Mouse (Mus musculus): ENCODE data around the gene Chd3.
"Not testable (repeated sequence)": the region's sequence is repeated elsewhere in the genome, so short reads cannot be mapped to it uniquely, and the experiment has no call there.

The Chd3 gene

DNA sequence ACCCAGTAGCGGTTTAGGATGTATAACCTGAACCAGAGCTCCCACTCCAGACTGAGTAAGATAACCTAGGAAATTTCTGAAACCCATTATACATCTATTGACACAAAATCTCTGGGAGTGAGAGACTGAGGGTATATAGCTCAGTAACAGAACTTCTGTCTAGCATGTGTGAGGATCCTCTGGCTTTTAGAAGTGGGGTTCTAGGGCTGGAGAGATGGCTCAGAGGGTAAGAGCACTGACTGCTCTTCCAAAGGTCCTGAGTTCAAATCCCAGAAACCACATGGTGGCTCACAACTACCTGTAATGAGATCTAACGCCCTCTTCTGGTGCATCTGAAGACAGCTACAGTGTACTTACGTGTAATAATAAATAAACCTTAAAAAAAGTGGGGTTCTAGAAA, 51.2 kb downstream of the Chd3 start:
- DNase-seq: not testable (repeated sequence)

DNA sequence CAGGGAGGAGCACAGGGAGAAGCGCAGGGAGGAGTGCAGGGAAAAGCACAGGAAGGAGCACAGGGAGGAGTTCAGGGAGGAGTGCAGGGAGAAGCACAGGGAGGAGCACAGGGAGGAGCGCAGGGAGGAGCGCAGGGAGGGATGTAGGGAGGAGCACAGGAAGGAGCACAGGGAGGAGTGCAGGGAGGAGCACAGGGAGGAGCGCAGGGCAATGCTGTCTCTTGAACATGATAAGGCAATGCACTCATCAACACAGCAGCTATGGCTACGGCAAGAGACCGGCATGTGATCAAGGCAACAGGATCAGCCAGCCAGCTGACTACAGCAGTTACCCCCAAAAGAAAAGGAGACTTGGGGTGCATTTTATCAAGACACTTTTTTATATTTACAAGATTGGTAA, 52.8 kb downstream of the Chd3 start:
- DNase-seq: no peak

DNA sequence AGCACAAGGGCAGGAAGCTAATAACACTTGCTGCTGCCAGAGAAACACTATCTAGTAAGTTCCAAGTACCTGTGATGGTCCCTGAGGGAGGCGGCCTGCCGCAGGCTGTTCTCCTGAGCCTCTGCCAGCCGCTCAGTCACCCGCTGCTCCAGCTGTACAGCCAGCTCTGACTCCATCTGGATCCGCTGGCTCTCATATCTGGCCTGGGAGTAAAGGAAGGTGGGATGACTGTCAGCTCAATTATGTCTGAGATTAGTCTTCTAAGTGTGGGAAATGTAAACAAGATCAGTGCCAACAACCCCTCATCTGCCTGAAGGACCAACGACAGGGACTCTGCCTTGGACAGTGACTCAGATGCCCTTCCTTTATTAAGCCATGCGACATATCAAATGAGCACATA, 57.9 kb downstream of the Chd3 start:
- DNase-seq: no peak

DNA sequence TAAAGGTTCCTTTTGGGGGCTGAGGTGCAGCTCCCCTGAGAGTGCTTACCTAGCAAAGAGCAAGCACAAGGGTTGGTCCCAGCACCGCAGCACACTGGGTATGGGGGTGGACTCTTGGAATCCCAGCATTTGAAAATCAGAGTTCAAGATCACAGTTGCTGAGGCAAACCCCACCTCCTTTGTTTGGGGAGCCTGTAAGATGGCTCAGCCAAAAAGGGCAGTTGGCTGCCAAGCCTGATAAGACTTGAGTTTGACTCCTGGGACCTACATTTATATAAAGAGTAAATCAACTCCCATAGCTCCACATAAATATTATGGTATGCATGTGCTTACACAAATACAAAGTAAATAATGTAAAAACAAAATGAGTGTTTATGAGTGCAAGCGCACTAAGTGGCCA, 63.2 kb downstream of the Chd3 start:
- DNase-seq: no peak

DNA sequence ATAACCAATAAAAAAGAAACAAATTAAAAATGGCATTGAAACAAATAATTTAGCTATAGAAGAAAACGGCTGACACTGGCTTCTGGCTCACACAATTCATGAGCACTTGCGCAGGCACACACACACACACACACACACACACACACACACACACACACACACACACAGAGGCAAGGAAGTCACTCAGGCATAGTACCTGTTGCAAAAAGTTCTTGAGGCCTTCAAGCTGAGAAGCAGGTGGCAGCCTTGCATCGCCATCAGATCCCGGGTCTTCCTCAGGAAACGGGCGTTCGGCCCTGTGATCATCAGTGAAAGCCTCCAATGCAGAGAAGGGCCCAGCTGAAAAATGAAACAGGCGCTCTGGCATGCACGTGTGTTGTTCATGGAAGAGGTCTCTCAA, 63.9 kb downstream of the Chd3 start:
- DNase-seq: no peak

DNA sequence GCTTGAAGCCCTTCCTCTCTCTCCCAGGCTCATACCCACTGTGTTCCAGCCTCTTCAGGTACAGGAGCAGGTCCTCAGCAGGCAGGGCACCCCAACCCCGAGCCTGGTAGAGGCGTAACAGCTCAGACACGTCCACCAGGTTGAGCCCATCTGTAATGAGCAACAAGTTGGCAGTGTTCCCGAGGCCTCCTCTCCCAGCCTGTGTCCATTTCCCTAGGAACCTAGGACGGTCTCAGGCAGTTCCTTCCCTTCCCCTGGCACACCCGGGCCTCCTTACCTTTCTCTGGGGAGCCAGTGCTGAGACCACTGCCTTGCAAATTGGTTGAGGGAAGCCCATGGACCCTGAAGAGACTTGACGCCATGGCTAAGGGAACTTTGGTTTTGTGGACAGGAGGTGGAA, 66.4 kb downstream of the Chd3 start:
- no peak for DNase-seq

DNA sequence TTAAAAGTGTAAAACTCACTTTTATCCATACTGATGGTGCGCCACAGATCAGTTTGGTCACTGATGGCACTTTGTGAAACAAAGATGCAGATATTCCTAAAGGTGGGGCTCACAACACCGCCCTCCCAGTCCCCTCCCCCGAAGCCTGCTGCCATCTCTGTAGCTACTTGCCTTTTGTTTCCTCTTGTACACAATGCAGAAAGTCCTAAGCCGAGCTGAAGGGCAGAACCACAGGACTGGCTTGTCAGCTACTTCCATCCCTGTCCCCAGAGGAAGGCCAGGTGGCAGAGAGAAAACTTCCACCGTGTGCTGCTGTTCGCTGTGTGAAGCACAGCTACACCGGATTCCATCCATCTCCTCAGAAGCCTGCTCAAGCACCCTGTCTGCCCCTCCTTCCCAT, 71.0 kb downstream of the Chd3 start:
- DNase-seq: no peak

DNA sequence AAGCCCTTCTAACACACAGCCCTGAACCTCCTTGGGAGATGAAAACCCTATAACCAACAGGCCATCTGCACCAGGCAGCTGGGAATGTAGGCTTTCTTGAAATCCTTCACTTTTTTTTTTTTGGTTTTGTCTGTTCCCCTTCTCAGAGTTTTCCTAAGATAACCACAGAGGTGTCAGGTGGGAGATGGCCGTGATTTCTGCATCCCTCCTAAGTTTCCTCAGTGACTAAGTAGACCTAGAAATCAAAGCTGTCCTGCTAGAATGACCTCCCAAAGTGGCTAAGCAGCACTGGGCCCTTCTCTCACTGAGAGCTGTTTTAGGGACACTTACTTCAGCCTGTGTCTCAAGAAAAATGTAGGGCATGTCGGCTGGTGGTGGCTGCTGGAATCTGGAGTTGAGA, 71.4 kb downstream of the Chd3 start:
- DNase-seq: no peak

DNA sequence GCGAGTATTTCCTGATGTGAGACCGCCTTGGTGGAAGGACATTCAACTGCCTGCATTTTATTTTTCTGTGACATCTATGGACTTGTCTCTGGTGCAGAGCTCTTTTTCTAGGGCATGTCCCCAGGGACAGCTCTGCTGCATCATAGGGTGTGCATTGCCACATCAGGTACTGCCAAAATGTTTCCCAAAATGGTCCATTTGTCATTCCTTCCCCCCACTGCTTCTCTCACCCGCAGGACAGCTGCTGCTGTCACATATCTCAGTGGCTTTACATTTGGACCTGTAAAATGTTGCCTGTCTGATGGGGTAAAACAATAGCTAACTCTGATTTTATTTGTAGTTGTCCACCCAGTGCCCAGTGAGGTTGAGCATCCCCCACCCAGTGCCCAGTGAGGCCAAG, 73.9 kb downstream of the Chd3 start:
- no peak for DNase-seq
